Mouse (Mus musculus) liver, postnatal 0 days (tissue): ENCODE data around the gene Olfr878. TPM values are rescaled to one million over a fixed set of nuclear protein-coding genes. Genes with fewer than 3 reads are reported as not detected.

Source experiments
- ATAC-seq: fragments of 200-750 bp; cut with Nextera tagmentation; 2 replicates; pipeline ENCODE4 v1.8.0; 2017; ENCODE audit warnings: mild to moderate bottlenecking, moderate library complexity
- DNase-seq: peaks from one replicate; pipeline ENCODE4 v3.0.0-alpha.2; 2016
- H3K27ac ChIP-seq: fragments of 300-500 bp; sonication (generic); 2 replicates; pipeline ENCODE4 v1.5.1; 2014; ENCODE audit warnings: antibody characterized with exemption, moderate library complexity, mild to moderate bottlenecking, low read depth
- H3K27me3 ChIP-seq: fragments of 300-500 bp; sonication (generic); 2 replicates; pipeline ENCODE4 v1.6.1; 2014; ENCODE audit warnings: low read length, control low read depth, mixed read lengths; ENCODE audit not compliant: insufficient read depth
- H3K36me3 ChIP-seq: fragments of 300-500 bp; sonication (generic); replicated peaks from 2 replicates; pipeline ENCODE4 v1.6.1; 2014; ENCODE audit warnings: mild to moderate bottlenecking, control low read depth, low read length, moderate library complexity, mixed read lengths; ENCODE audit not compliant: insufficient read depth
- H3K4me1 ChIP-seq: fragments of 300-500 bp; sonication (generic); 2 replicates; pipeline ENCODE4 v1.6.1; 2014; ENCODE audit warnings: antibody characterized with exemption, mild to moderate bottlenecking, control low read depth; ENCODE audit not compliant: insufficient read depth
- H3K4me2 ChIP-seq: fragments of 300-500 bp; sonication (generic); 2 replicates; pipeline ENCODE4 v1.6.1; 2014; ENCODE audit warnings: low read depth, mild to moderate bottlenecking, low read length, moderate library complexity, mixed read lengths
- H3K4me3 ChIP-seq: fragments of 300-500 bp; sonication (generic); 2 replicates; pipeline ENCODE4 v1.5.1; 2014; ENCODE audit warnings: low read depth, low read length
- H3K9ac ChIP-seq: fragments of 300-500 bp; sonication (generic); replicated peaks from 2 replicates; pipeline ENCODE4 v1.6.1; 2014; ENCODE audit warnings: mild to moderate bottlenecking, moderate library complexity
- H3K9me3 ChIP-seq: fragments of 300-500 bp; sonication (generic); 2 replicates; pipeline ENCODE4 v1.6.1; 2016; ENCODE audit warnings: mild to moderate bottlenecking, control low read depth, low read length, mixed read lengths
- CTCF ChIP-seq: sonication (generic); IDR thresholded peaks from 2 replicates; pipeline ENCODE4 v1.5.1; 2016; ENCODE audit warnings: antibody characterized with exemption, low read depth
- EP300 ChIP-seq: IDR thresholded peaks from 2 replicates; pipeline ENCODE4 v1.6.1; 2016; ENCODE audit warnings: antibody characterized with exemption, low read depth, mild to moderate bottlenecking
- WGBS: fragments of 180-500 bp; shearing (Covaris S2); extraction: QIAGEN DNeasy Blood & Tissue Kit; methylation state at CpG from one replicate; pipeline ENCODE4 v1.1.7; 2014; ENCODE audit not compliant: insufficient replicate concordance; 5-methylcytosine and 5-hydroxymethylcytosine counted together
- polyA plus RNA-seq: library from polyadenylated mRNA; unstranded; fragments of >200 nt; fragmentation: Nextera tagmentation; extraction: Ambion mirVana; gene quantifications from 2 replicates; pipeline ENCODE4 v1.2.1, GENCODE M21; 2015

Olfr878 gene
- not detected in 2 replicates for polyA plus RNA-seq

- no peaks in the 10 kb centered on the region for H3K27me3 ChIP-seq
- H3K36me3 ChIP-seq: no peaks in the 10 kb centered on the region
- DNase-seq: no peak
- H3K4me2 ChIP-seq: no peak within 1 kb of the TSS
- TF ChIP-seq EP300 (no peak), CTCF (no peak)
- H3K9ac ChIP-seq: no peak within 1 kb of the TSS
- H3K4me3 ChIP-seq: no peak within 1 kb of the TSS
- H3K4me1 ChIP-seq: no peaks in the 10 kb centered on the region
- 48% methylated on average over 2 of the region's 2 CpGs for WGBS
- H3K27ac ChIP-seq: no peak within 1 kb of the TSS
- no peaks in the 10 kb centered on the region for H3K9me3 ChIP-seq
- no peak for ATAC-seq
Measured at GRCm38 (mm10) chr9:37917540-37917939, at the start of gene Olfr878. Gene Olfr878 (plus strand): TSS chr9:37917840.

GRCm38 (mm10) chr9:37870246-37870645 is 47.4 kb upstream of the Olfr878 start:
- Histone ChIP-seq H3K4me1 (no peaks in the 10 kb centered on the region), H3K9me3 (no peaks in the 10 kb centered on the region), H3K4me2 (no peak overlapping the region), H3K27ac (no peak overlapping the region), H3K4me3 (no peak overlapping the region), H3K36me3 (no peaks in the 10 kb centered on the region), H3K9ac (no peak overlapping the region), H3K27me3 (no peaks in the 10 kb centered on the region)
- DNase-seq (no peak), ATAC-seq (no peak)
- TF ChIP-seq EP300: no peak
- no peak for TF ChIP-seq CTCF
- 40% methylated on average over 1 of the region's 1 CpGs for WGBS

DNA sequence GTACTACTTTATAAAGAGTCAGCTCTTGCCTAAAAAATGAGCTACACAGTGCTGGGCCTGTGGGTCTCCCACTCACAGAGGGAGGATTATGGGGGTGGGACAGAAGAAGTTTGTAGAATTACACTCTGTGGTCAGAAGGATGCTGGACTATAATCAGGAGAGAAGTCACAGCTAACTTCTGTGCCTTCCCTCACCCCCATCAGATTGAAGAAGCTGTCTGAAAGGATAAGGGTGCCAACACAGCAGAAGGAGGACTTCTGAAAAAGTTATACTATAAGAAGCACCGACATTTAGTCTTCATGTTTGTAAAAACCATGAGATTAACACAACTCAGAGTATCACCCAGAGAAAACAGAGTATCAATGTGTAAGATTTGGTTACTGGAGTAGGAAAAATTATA is 46.5 kb upstream of the Olfr878 start:
- no peak overlapping the region for H3K4me2 ChIP-seq
- H3K36me3 ChIP-seq: no peaks in the 10 kb centered on the region
- no peaks in the 10 kb centered on the region for H3K4me1 ChIP-seq
- no peaks in the 10 kb centered on the region for H3K27me3 ChIP-seq
- DNase-seq: no peak
- H3K27ac ChIP-seq: no peak overlapping the region
- no peaks in the 10 kb centered on the region for H3K9me3 ChIP-seq
- no peak for ATAC-seq
- 67% methylated on average over 1 of the region's 1 CpGs for WGBS
- H3K4me3 ChIP-seq: no peak overlapping the region
- no peak for TF ChIP-seq CTCF
- TF ChIP-seq EP300: no peak
- H3K9ac ChIP-seq: no peak overlapping the region

- WGBS: 38% methylated on average over 1 of the region's 1 CpGs
- Histone ChIP-seq H3K4me1 (no peaks in the 10 kb centered on the region), H3K4me2 (no peak overlapping the region), H3K4me3 (no peak overlapping the region), H3K27ac (no peak overlapping the region), H3K9ac (no peak overlapping the region), H3K36me3 (no peaks in the 10 kb centered on the region), H3K9me3 (no peaks in the 10 kb centered on the region), H3K27me3 (no peaks in the 10 kb centered on the region)
- DNase-seq: no peak
- ATAC-seq: no peak
- TF ChIP-seq CTCF: no peak
- no peak for TF ChIP-seq EP300
Measured at GRCm38 (mm10) chr9:37871536-37871935, 46.1 kb upstream of the Olfr878 start.

DNA sequence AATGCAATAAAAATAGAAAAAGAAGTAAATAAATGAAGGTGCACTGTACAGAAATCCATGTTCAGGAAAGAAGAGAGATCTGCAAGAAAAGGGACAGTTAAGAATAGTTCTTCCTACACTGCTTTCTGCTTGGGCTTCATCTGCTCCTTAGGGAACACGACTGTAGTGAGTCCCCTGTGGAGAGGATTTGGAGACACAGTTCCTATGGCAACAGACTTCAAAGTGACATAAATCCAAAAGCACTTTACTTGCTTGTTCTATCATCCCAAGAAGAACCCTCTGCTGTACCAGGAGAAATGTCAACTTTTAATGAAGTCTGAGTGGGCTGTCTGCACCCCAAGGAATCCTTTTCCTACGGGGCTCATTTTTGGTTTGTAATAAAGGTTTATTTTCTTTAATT is 26.7 kb upstream of the Olfr878 start:
- Histone ChIP-seq H3K4me2 (no peak overlapping the region), H3K4me3 (no peak overlapping the region), H3K9ac (no peak overlapping the region), H3K27ac (no peak overlapping the region), H3K9me3 (no peaks in the 10 kb centered on the region), H3K4me1 (no peaks in the 10 kb centered on the region), H3K27me3 (no peaks in the 10 kb centered on the region), H3K36me3 (no peaks in the 10 kb centered on the region)
- ATAC-seq (no peak), DNase-seq (no peak)
- TF ChIP-seq EP300: no peak
- no peak for TF ChIP-seq CTCF
- 31% methylated on average over 2 of the region's 2 CpGs for WGBS

GRCm38 (mm10) chr9:37896661-37897060 is 21.0 kb upstream of the Olfr878 start, which contains the start of gene Olfr145:
Gene Olfr145 (plus strand): TSS chr9:37896724.
- H3K36me3 ChIP-seq: no peaks in the 10 kb centered on the region
- no peak within 1 kb of the TSS for H3K4me3 ChIP-seq
- no peak within 1 kb of the TSS for H3K27ac ChIP-seq
- H3K27me3 ChIP-seq: no peaks in the 10 kb centered on the region
- no peak for DNase-seq
- no peak within 1 kb of the TSS for H3K9ac ChIP-seq
- H3K4me1 ChIP-seq: no peaks in the 10 kb centered on the region
- TF ChIP-seq CTCF: no peak
- no peak for TF ChIP-seq EP300
- ATAC-seq: no peak
- WGBS: 43% methylated on average over 2 of the region's 2 CpGs
- H3K4me2 ChIP-seq: no peak within 1 kb of the TSS
- H3K9me3 ChIP-seq: no peaks in the 10 kb centered on the region

DNA sequence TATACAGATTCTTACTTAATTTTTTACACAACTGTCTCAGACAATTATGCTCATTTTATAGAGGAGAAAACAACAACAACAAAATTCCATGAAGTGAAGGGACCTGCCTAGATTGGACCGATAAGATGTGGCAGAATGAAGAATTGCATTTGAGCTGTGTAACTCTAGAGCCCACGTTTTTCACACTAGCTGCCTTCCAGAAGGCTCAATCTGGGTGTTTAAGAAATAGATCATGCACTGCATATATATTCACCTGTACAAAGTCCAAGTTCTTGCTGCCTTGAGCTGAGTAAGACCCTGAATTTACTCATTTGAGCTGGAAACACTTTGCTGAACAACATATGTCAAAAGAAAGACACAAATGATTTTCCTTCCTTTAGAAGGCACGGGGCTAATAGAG is 12.1 kb upstream of the Olfr878 start:
- no peak for ATAC-seq
- WGBS: 61% methylated on average over 3 of the region's 3 CpGs
- Histone ChIP-seq H3K9ac (no peak overlapping the region), H3K4me3 (no peak overlapping the region), H3K9me3 (no peaks in the 10 kb centered on the region), H3K27ac (no peak overlapping the region), H3K27me3 (no peaks in the 10 kb centered on the region), H3K36me3 (no peaks in the 10 kb centered on the region), H3K4me2 (no peak overlapping the region), H3K4me1 (no peaks in the 10 kb centered on the region)
- no peak for TF ChIP-seq CTCF
- TF ChIP-seq EP300: no peak
- DNase-seq: no peak
